Mouse (Mus musculus): ENCODE data around the gene Crb1. TPM values are rescaled to one million over a fixed set of nuclear protein-coding genes. Genes with fewer than 3 reads are reported as not detected.

Crb1 gene
- polyA plus RNA-seq, 1 experiment from 2014 or later: 1.2 TPM

DNA sequence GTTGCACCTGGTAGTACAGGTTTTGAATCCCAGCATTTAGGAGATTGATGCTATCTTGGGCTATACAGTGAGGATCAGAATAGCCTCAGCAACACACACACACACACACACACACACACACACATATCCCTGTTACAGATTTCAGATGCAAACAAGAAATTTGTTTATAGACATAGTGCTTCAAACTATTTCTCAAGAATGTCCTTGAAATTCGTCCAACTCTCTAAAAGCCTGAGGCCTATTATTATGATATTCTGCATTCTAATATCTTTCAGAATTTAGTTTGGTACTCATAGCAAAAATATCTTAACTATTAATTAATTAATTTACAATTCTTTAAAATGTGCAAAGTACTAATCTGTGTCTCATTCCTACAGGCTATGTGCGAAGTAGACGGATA lies 124.9 kb downstream of the Crb1 start:
- ATAC-seq: no peak
- Histone ChIP-seq H3K4me3 (ENCODE audit: low read length) (no peak overlapping the region), H3K27ac (ENCODE audit: low read depth, low read length) (no peak overlapping the region), H3K9me3 (ENCODE audit: control insufficient read depth, low read length) (no peaks in the 10 kb centered on the region; the same call in 1 of the 2 replicates), H3K36me3 (ENCODE audit: control insufficient read depth, insufficient read depth, low read length) (no peaks in the 10 kb centered on the region), H3K4me1 (ENCODE audit: control insufficient read depth, insufficient read depth, low read depth, low read length) (no peaks in the 10 kb centered on the region), H3K4me2 (ENCODE audit: low read length) (no peak overlapping the region), H3K9ac (ENCODE audit: low read depth, low read length) (no peak overlapping the region), H3K27me3 (replicated peaks; ENCODE audit: control insufficient read depth, insufficient read depth, low read length) (no peaks in the 10 kb centered on the region)
- 90% methylated on average over 3 of the region's 3 CpGs for WGBS

DNA sequence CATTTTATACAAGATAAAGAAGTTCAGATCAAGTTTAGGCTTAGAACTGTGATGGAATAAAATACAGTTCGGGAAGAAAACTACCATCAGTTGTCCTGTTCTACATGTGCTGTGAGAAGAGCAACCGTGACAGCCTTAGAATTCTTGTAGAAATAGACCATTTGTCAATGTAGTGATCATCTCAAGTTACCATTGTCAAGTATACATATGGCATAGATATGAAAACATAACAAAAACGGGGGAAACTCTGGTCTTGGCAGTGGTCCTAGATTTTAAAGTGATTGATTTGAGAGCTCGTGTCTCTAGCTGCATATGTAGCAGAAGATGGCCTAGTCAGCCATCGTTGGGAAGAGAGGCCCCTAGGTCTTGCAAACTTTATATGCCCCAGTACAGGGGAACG lies 127.7 kb downstream of the Crb1 start:
- no peak for ATAC-seq
- H3K27ac ChIP-seq (ENCODE audit: low read depth, low read length): no peak overlapping the region
- 84% methylated on average over 6 of the region's 6 CpGs for WGBS
- H3K4me1 ChIP-seq (ENCODE audit: control insufficient read depth, insufficient read depth, low read depth, low read length): no peaks in the 10 kb centered on the region
- no peaks in the 10 kb centered on the region; the same call in 1 of the 2 replicates for H3K9me3 ChIP-seq (ENCODE audit: control insufficient read depth, low read length)
- no peaks in the 10 kb centered on the region for H3K27me3 ChIP-seq (replicated peaks; ENCODE audit: control insufficient read depth, insufficient read depth, low read length)
- no peaks in the 10 kb centered on the region for H3K36me3 ChIP-seq (ENCODE audit: control insufficient read depth, insufficient read depth, low read length)
- H3K9ac ChIP-seq (ENCODE audit: low read depth, low read length): no peak overlapping the region
- no peak overlapping the region for H3K4me2 ChIP-seq (ENCODE audit: low read length)
- H3K4me3 ChIP-seq (ENCODE audit: low read length): no peak overlapping the region

DNA sequence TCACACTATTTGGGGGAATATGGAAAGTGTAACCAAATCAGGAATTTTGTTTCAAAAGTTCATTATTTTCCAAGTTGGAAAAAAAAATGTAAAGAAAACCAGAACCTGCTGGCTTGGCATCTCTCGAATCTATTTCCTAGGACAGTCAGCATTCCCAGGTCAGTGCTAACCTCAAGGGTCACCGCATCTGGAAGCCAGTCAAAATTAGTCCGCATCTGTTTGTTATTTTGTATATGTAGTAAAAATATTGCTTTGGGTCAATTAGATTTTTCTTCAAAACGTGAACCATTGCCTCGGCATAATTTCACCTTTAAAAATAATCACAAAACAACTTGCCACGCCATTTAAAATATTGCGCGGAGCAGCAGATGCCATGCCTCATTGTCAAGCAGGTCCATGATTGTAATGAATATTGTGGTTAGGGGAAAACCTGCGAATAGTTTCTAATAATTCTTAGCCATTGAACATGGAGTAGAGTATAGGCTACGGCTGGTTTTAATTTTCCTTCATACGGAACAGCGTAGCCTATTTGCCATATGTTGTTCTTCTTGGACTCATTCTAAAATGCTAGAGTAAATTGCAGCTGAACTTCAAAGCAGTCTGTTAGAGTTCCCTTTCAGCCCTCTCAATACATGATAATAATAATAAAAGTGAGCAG lies 130.0 kb downstream of the Crb1 start:
- Histone ChIP-seq H3K4me2 (ENCODE audit: low read length) (no peak overlapping the region), H3K9ac (ENCODE audit: low read depth, low read length) (no peak overlapping the region), H3K9me3 (ENCODE audit: control insufficient read depth, low read length) (no peaks in the 10 kb centered on the region; the same call in 1 of the 2 replicates), H3K36me3 (ENCODE audit: control insufficient read depth, insufficient read depth, low read length) (no peaks in the 10 kb centered on the region), H3K4me3 (ENCODE audit: low read length) (no peak overlapping the region), H3K4me1 (ENCODE audit: control insufficient read depth, insufficient read depth, low read depth, low read length) (no peaks in the 10 kb centered on the region), H3K27me3 (replicated peaks; ENCODE audit: control insufficient read depth, insufficient read depth, low read length) (no peaks in the 10 kb centered on the region), H3K27ac (ENCODE audit: low read depth, low read length) (no peak overlapping the region)
- WGBS: 89% methylated on average over 12 of the region's 12 CpGs
- ATAC-seq: no peak

DNA sequence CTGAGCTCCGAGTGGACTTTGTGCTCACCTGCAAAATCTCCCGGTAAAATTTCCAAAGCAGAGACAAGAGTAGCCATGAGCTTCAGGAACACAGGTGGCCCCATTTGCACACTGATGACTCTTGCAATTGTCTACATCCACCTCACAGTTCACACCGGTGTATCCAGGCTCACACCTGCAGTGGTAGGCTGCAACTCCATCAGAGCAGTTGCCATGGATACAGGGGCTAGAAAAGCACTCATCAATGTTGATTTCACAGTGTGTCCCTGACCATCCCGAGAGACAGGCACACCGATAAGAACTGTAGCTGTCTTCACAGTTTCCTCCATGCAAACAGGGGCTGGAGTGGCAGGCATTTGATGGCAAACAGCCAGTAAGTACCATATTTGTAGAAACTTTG lies 140.1 kb downstream of the Crb1 start:
- no peak overlapping the region for H3K4me2 ChIP-seq (ENCODE audit: low read length)
- ATAC-seq: peak; percentile 52; the same call in 1 of the 2 replicates
- H3K4me1 ChIP-seq (ENCODE audit: control insufficient read depth, insufficient read depth, low read depth, low read length): no peaks in the 10 kb centered on the region
- no peaks in the 10 kb centered on the region for H3K27me3 ChIP-seq (replicated peaks; ENCODE audit: control insufficient read depth, insufficient read depth, low read length)
- WGBS: 45% methylated on average over 5 of the region's 5 CpGs
- H3K36me3 ChIP-seq (ENCODE audit: control insufficient read depth, insufficient read depth, low read length): no peaks in the 10 kb centered on the region
- H3K9ac ChIP-seq (ENCODE audit: low read depth, low read length): no peak overlapping the region
- no peaks in the 10 kb centered on the region for H3K9me3 ChIP-seq (ENCODE audit: control insufficient read depth, low read length)
- no peak overlapping the region for H3K27ac ChIP-seq (ENCODE audit: low read depth, low read length)
- H3K4me3 ChIP-seq (ENCODE audit: low read length): no peak overlapping the region

DNA sequence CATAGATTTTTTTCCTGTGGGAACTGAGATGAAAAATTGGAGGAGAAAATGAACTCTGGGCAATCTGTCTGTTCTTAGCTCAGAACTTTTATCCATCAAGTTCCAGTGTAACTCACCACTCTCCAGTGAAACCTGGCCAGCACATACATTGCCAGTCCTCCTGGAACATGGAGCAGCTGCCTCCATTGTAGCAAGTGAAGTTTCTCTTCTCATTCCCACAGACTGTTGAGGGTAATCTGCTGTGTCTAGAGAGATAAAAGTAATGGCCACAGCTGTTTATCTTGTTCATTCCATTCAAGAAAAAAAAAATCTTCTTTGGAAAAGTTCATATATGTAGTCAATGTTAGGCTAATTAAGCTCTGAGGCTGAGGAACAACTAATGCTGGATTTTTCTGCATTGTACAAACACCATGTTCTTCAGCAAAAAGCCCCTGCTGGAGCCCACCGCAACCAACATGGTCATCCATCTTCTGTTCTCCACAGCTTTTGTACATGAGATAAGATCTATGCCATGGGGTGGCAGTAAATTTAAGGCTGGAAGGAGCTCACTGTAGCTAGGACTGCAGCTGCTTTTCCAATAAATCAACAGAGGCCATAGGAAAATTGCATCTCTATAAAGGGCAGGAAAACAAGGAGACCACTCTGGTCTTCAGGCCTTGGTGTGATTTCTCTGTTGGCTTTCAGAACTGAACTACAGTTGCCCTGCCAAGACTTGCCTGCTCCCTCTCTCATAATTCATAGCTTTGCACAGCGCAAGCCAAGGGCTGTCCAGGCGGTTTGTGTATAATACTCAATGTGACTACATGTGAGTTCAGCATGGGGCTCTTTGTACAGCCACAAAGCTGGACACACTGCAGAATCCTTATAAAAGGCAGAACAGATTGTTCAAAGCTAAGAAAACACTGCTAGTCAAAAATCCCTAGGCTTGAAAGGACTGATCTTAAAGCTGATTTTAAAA lies 142.0 kb downstream of the Crb1 start:
- ATAC-seq: no peak
- no peak overlapping the region for H3K4me3 ChIP-seq (ENCODE audit: low read length)
- H3K4me1 ChIP-seq (ENCODE audit: control insufficient read depth, insufficient read depth, low read depth, low read length): no peaks in the 10 kb centered on the region
- WGBS: 73% methylated on average over 3 of the region's 3 CpGs
- H3K4me2 ChIP-seq (ENCODE audit: low read length): no peak overlapping the region
- no peak overlapping the region for H3K27ac ChIP-seq (ENCODE audit: low read depth, low read length)
- H3K36me3 ChIP-seq (ENCODE audit: control insufficient read depth, insufficient read depth, low read length): no peaks in the 10 kb centered on the region
- H3K9me3 ChIP-seq (ENCODE audit: control insufficient read depth, low read length): no peaks in the 10 kb centered on the region
- no peaks in the 10 kb centered on the region for H3K27me3 ChIP-seq (replicated peaks; ENCODE audit: control insufficient read depth, insufficient read depth, low read length)
- H3K9ac ChIP-seq (ENCODE audit: low read depth, low read length): no peak overlapping the region

GRCm38 (mm10) chr1:139232636-139233035 lies 144.3 kb downstream of the Crb1 start:
- Histone ChIP-seq H3K9ac (ENCODE audit: low read depth, low read length) (no peak overlapping the region), H3K4me2 (ENCODE audit: low read length) (no peak overlapping the region), H3K36me3 (ENCODE audit: control insufficient read depth, insufficient read depth, low read length) (no peaks in the 10 kb centered on the region), H3K4me1 (ENCODE audit: control insufficient read depth, insufficient read depth, low read depth, low read length) (no peaks in the 10 kb centered on the region), H3K27me3 (replicated peaks; ENCODE audit: control insufficient read depth, insufficient read depth, low read length) (no peaks in the 10 kb centered on the region), H3K27ac (ENCODE audit: low read depth, low read length) (no peak overlapping the region), H3K9me3 (ENCODE audit: control insufficient read depth, low read length) (no peaks in the 10 kb centered on the region), H3K4me3 (ENCODE audit: low read length) (no peak overlapping the region)
- peak; percentile 73 for ATAC-seq
- WGBS: 55% methylated on average over 3 of the region's 3 CpGs

DNA sequence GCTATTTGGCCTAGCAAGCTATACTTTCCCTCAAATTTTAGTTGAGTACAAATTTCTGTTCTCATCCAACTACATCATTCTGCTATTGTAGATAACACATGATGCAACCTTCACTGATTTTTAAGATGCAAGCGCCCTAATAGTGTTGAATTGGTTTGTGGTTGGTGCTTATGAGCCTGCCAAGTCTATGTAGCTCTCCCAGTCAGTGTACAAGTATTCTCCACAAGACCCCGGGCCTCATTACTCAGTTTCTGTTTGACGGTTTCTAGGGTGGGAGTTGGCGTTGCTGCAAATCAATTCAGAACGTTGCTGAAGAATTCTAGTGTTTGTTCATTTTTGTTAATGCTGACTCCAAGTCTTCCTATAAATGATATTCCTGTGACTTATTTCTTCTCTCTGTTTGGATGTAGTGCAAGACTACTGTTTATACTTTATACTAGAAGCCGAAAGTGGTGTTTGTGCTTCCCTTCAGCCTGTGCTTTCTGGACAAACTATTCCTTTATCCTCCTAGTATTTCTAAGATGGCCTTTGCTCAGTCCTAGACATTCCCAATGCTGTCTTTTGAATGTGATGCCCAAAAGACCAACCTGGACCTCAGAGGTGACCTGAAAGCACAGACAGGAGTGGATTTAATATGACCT lies 152.5 kb downstream of the Crb1 start:
- no peak overlapping the region for H3K4me2 ChIP-seq (ENCODE audit: low read length)
- no peaks in the 10 kb centered on the region for H3K9me3 ChIP-seq (ENCODE audit: control insufficient read depth, low read length)
- ATAC-seq: no peak
- no peak overlapping the region for H3K9ac ChIP-seq (ENCODE audit: low read depth, low read length)
- H3K36me3 ChIP-seq (ENCODE audit: control insufficient read depth, insufficient read depth, low read length): no peaks in the 10 kb centered on the region
- 80% methylated on average over 6 of the region's 6 CpGs for WGBS
- H3K27me3 ChIP-seq (replicated peaks; ENCODE audit: control insufficient read depth, insufficient read depth, low read length): no peaks in the 10 kb centered on the region
- H3K4me1 ChIP-seq (ENCODE audit: control insufficient read depth, insufficient read depth, low read depth, low read length): no peaks in the 10 kb centered on the region
- no peak overlapping the region for H3K4me3 ChIP-seq (ENCODE audit: low read length)
- no peak overlapping the region for H3K27ac ChIP-seq (ENCODE audit: low read depth, low read length)

- H3K9me3 ChIP-seq (ENCODE audit: control insufficient read depth, low read length): no peaks in the 10 kb centered on the region
- ATAC-seq: no peak
- H3K4me1 ChIP-seq (ENCODE audit: control insufficient read depth, insufficient read depth, low read depth, low read length): no peaks in the 10 kb centered on the region
- no peaks in the 10 kb centered on the region for H3K36me3 ChIP-seq (ENCODE audit: control insufficient read depth, insufficient read depth, low read length)
- H3K4me2 ChIP-seq (ENCODE audit: low read length): no peak overlapping the region
- H3K9ac ChIP-seq (ENCODE audit: low read depth, low read length): no peak overlapping the region
- WGBS: 70% methylated on average over 4 of the region's 4 CpGs
- no peak overlapping the region for H3K4me3 ChIP-seq (ENCODE audit: low read length)
- no peaks in the 10 kb centered on the region for H3K27me3 ChIP-seq (replicated peaks; ENCODE audit: control insufficient read depth, insufficient read depth, low read length)
- H3K27ac ChIP-seq (ENCODE audit: low read depth, low read length): no peak overlapping the region
Observed at GRCm38 (mm10) chr1:139223804-139224203, 153.1 kb downstream of the Crb1 start.

- Histone ChIP-seq H3K4me1 (ENCODE audit: control insufficient read depth, insufficient read depth, low read depth, low read length) (no peaks in the 10 kb centered on the region), H3K9ac (ENCODE audit: low read depth, low read length) (no peak overlapping the region), H3K9me3 (ENCODE audit: control insufficient read depth, low read length) (no peaks in the 10 kb centered on the region), H3K27me3 (replicated peaks; ENCODE audit: control insufficient read depth, insufficient read depth, low read length) (no peaks in the 10 kb centered on the region), H3K4me3 (ENCODE audit: low read length) (no peak overlapping the region), H3K4me2 (ENCODE audit: low read length) (no peak overlapping the region), H3K27ac (ENCODE audit: low read depth, low read length) (no peak overlapping the region), H3K36me3 (ENCODE audit: control insufficient read depth, insufficient read depth, low read length) (no peaks in the 10 kb centered on the region)
- WGBS: 55% methylated on average over 8 of the region's 8 CpGs
- ATAC-seq: no peak
Observed at GRCm38 (mm10) chr1:139215311-139215710, 161.6 kb downstream of the Crb1 start.
